Mouse (Mus musculus): ENCODE data around the gene Gtf2i. TPM values are rescaled to one million over a fixed set of nuclear protein-coding genes. Genes with fewer than 3 reads are reported as not detected.

Gene Gtf2i
- total RNA-seq, 2 experiments from 2014 or later: 215 to 234 TPM

- no peak for DNase-seq
These were observed 76.4 kb downstream of the Gtf2i start for GRCm38 (mm10) chr5:134237936-134238760.

DNA sequence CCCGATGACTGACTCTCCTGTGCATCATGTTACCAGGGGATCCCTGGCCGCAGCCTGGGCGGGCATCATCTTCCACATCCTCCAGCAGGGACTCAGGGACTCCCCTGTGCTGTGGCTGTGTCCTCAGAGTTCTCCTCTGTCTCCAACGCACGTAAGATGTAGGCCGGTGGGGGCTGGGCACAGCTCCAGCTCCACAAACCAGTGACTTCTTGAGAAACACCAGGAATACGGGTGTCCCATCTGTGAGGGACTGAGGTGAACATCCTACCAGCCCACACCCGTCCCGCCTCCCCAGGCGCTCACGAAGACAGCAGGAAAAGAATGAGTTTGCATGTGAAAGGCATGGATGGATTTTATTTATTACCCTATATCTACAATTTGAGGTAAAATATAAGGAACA is 77.1 kb downstream of the Gtf2i start:
- no peak for DNase-seq

- no peak for DNase-seq
These were observed 77.8 kb downstream of the Gtf2i start for GRCm38 (mm10) chr5:134236796-134237195.

GRCm38 (mm10) chr5:134236241-134236640 is 78.3 kb downstream of the Gtf2i start:
- DNase-seq: no peak

- DNase-seq: no peak
These were observed 79.4 kb downstream of the Gtf2i start for GRCm38 (mm10) chr5:134235111-134235510.

DNA sequence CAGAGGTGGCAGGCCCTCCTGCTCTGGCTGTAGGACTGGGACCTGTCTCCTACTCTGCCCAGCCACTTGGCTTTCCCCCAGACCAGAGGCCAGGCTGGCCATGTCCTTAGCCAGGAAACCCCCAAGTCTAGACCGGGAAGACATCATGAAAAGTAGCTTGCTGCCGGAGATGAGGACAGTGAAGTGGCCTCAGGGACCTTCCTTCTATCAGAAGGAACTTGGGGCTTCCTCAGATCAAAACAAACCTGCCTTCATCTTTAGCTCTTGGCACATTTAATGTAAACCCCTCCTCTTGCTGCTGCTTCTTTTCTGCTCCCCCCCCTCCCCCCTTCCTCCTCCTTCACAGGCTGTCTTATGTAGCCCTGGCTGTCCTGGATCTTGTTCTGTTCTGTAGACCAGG is 80.4 kb downstream of the Gtf2i start:
- DNase-seq: no peak

- DNase-seq: no peak
These were observed 81.3 kb downstream of the Gtf2i start for GRCm38 (mm10) chr5:134233244-134233651.

- no peak for DNase-seq
These were observed 82.0 kb downstream of the Gtf2i start for GRCm38 (mm10) chr5:134232568-134232967.

- DNase-seq: no peak
These were observed 82.4 kb downstream of the Gtf2i start for GRCm38 (mm10) chr5:134232111-134232510.

DNA sequence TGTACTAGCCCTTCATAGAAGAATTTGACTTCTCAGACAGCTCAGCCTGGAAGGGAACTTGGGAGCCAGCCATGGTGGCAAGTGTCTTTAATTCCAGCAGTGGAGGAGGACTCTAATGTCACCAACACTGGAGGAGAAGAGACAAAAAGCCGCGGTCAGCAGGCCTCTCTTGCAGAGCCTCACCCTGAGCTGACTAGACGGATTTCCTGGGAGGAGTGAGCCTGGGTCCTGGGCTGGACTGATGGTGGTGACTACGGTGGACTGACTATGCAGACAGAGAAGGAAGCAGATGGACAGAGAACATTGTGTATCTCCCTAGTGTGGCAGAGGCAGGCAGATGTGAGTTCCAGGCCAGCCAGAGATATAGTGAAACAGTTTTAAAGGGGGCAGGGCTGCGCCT is 83.2 kb downstream of the Gtf2i start:
- DNase-seq: no peak

DNA sequence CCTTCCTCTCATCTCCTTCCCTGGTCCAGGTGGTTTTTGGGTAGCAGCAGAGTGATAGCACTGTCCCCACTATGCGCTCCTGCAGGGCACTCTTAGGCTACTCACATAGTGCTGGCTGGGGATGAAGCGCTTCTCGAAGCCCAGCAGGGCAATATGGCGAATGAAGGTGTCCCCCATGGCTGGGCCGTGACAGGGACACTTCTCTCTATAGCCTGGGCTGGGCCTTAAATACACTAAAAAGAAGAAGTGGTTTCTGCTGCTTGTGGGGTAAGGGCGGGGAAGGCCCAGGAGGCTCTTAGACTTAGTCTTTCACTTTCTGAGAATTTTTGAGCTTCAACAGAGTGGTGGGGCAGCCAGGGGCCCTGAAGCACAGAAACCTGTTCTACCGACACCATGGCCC is 85.2 kb downstream of the Gtf2i start, which contains the start of gene Ncf1:
Gene Ncf1 (minus strand): TSS at position 235 of the 400 bp plus-strand sequence.
- no peak for DNase-seq

DNA sequence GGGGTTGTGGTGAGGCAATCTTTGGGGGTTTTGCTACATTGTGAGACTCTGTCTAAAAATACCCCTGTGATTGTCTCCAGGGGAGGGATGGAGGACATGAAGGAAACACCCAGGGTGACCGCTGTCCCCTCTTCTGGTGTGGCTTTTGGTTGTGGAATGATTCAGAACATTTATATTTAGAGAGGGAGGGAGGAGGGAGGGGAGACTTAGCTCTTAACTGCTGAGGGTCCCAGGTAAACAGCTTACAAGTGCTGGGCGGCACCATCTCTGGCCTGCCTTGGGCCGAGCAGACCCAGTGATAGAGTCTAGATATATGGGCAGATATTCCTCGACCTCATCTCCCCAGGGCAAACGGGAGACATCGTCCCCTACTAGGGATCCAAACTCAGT is 86.3 kb downstream of the Gtf2i start:
- no peak for DNase-seq

- DNase-seq: no peak
These were observed 86.8 kb downstream of the Gtf2i start for GRCm38 (mm10) chr5:134227574-134228248.

GRCm38 (mm10) chr5:134226946-134227345 is 87.6 kb downstream of the Gtf2i start:
- no peak for DNase-seq

- no peak for DNase-seq
These were observed 89.3 kb downstream of the Gtf2i start for GRCm38 (mm10) chr5:134225110-134225901.

DNA sequence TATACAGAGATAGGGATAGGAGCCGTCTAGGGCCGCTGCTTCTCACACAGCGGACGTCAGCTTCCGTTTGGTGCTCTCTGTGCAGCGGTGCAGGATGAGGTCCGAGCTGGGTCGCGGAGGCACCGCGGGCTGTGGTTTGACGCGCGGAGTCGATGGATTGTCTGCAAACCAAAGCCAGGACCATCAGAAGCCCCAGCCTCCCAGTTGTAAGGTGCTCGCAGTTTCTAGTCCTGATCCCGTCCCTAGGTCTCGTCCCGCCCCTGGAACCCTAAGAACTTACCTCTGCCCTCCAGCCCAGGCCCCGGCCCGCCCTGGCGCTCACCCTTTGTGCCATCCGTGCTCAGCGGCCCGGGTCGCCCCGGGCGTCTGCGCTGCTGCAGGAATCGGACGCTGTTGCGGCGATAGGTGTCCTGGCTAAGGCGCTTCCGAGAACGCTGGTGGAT is 92.8 kb downstream of the Gtf2i start:
- DNase-seq: no peak

- DNase-seq: no peak
These were observed 93.3 kb downstream of the Gtf2i start for GRCm38 (mm10) chr5:134221278-134221677.

- no peak for DNase-seq
These were observed 96.7 kb downstream of the Gtf2i start for GRCm38 (mm10) chr5:134217900-134218299.

GRCm38 (mm10) chr5:134214021-134214806 is 100.3 kb downstream of the Gtf2i start:
- no peak for DNase-seq

DNA sequence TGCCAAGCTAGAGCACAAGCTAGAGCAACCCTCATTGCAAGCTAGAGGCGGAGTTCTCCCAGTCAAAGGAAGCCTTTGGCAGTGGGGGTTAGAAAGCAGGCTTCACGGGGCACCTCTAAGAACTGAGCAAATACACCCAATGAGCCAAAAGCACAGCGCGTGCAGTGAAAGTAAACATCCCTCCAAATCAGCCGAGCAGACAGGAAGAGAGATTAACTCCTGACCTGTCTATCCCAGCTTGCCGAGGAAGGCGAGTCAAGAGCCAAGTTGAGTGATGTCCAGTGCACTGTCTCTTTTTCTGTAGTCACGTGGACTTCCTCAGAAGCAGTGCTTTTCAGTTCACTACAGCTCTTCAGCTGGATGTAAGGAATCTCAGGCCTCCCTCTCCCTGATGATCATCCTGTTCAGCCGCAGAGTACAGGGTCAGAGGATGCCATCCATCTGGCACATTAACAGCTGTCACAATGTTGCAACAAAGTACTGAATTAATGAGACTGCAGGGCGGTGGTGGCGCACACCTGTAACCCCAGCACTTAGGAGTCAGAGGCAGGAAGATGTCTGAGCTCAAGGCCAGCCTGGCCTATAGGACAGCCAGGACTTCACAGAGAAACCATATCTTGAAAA is 104.5 kb downstream of the Gtf2i start:
- no peak for DNase-seq

DNA sequence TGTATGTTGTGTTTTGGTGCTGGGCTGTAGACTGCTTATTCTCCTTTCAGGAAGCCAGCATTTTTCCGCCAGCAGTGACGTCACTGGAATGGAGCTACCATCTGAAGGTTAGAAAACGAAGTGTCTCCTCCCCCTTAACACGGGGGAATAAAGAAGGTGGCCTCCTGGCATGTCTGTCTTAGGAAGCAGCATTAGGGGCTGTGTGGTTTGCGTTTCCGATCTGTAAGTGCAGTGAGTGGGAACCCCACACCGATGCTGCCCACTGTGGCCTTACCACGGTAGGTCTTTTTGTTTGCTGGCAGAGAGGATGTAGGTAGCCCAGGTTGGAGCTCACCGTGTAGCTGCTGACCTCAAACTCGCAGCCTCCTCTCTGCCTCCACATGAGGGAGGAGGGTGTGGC is 107.8 kb downstream of the Gtf2i start:
- no peak for DNase-seq

GRCm38 (mm10) chr5:134193664-134194063 is 120.9 kb downstream of the Gtf2i start:
- no peak for DNase-seq

All from layer of hippocampus, postnatal 36 days (tissue).